Mouse (Mus musculus): ENCODE results near the gene Rrm1.
"Not testable (repeated sequence)": the region's sequence is repeated elsewhere in the genome, so short reads cannot be mapped to it uniquely, and the experiment has no call there.

Gene Rrm1

GRCm38 (mm10) chr7:102441657-102442391 lies at the start of gene Rrm1:
Rrm1 (plus strand) TSS chr7:102441695.
- peak; percentile 98 for DNase-seq (ENCODE audit: low spot score)

- DNase-seq (ENCODE audit: low spot score) = no peak
These were observed 47.6 kb upstream of the Rrm1 start for GRCm38 (mm10) chr7:102393898-102394297.

DNA sequence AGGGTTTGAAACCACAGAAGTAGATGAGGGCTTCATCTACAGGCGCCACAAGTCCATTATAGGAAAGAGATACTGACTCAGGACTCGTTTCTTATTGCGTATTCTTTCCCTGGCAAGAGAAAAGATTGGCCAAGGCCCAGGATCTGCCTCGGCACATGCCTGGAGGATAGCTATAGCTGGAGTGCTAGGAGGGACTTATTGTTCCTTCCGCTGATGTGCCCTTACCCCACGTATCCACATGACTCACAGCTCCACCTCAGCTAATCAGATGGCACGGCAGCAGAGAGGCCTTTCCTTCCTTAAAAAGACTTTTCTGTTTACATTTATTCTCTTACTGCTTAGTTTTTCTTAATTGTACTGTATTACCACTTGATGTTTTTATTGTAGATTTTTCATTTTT lies 45.6 kb upstream of the Rrm1 start:
- DNase-seq (ENCODE audit: low spot score) = no peak

DNA sequence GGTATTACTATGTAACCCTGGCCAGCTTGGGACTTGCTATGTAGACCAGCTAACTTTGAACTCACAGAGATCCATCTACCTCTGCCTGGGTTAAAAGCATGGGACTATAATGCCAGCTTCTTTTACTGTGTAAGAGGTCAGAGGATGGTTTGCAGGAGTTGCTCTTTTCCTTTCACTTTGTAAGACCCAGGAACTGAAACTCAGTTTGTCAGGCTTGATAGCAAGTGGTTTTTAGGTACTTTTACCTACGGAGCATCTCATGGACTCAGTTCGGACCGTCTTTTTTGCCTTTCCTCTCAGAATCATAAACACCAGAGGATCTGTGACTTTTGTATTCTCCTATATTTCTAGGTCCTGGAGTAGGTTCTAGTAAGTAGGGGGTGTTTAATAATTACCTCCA lies 45.2 kb upstream of the Rrm1 start:
- DNase-seq (ENCODE audit: low spot score) = no peak

GRCm38 (mm10) chr7:102399180-102399731 lies 42.2 kb upstream of the Rrm1 start:
- DNase-seq (ENCODE audit: low spot score) = peak; percentile 14

DNA sequence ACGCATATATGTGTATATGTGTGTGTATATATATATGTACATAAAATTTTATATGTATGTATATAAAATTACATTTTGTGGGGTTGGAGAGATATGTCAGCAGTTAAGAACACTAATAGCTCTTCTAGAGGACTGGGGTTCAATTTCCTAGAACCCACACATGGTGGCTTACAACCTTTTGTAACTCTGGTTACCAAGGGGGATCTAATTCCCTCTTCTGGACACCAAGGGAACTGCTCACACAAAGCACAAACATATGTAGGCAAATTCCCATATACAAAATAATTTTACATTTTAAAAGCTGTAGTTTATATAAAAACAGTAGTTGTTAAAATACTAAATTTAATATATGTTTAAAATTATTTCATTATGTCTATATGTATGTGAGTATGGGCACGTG lies 37.4 kb upstream of the Rrm1 start:
- no peak for DNase-seq (ENCODE audit: low spot score)

DNA sequence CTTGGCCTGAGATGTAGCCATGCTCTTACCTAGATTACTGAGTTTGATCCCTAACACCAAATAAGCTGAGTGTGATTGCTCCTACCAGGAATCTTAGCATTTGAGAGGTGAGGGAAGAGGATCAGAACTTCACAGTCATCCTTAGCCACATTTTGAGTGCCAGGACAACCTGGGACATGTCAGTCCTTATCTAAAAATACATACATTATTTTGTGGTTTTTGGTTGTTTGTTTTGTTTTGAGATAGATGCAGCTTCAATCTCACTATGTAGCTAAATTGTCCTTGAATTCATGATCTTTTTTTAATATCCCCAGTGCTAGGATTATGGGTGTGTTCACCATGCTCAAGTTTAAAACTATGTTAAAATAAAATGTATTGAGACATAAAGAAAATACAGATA lies 34.1 kb upstream of the Rrm1 start:
- no peak for DNase-seq (ENCODE audit: low spot score)

DNA sequence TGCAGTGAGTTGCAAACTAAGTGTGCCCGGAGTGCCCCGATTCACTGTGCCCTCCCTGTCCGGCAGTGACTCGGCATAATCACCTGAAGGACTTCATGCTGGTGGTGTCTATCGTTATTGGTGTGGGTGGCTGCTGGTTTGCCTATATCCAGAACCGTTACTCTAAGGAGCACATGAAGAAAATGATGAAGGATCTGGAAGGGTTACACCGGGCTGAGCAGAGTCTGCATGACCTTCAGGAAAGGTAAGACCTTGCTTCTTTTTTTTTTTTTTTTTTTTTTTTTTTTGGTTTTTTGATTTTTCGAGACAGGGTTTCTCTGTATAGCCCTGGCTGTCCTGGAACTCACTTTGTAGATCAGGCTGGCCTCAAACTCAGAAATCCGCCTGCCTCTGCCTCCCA lies 26.2 kb upstream of the Rrm1 start:
- DNase-seq (ENCODE audit: low spot score) = not testable (repeated sequence)

DNA sequence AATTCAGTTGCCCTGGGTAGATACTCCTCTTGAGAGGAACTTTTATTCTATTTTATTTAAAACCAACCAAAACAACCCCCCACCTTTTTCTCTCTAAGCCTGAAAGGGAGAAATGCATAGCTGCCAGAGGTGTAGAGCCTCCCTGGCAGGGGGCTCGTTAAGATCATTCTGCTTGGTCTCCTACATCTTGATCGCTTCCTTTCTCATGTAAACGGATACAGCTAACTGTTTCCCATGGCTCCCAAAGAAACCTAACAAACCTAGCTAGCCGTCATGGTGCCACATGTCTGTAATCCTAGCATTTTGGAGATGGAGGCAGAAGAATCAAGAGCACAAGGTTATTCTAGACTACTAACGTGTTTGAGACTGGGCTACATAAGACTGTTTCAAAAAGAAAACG lies 25.7 kb upstream of the Rrm1 start:
- no peak for DNase-seq (ENCODE audit: low spot score)

GRCm38 (mm10) chr7:102417398-102417797 lies 24.1 kb upstream of the Rrm1 start:
- DNase-seq (ENCODE audit: low spot score) = peak; percentile 81

GRCm38 (mm10) chr7:102422036-102422435 lies 19.5 kb upstream of the Rrm1 start:
- no peak for DNase-seq (ENCODE audit: low spot score)

DNA sequence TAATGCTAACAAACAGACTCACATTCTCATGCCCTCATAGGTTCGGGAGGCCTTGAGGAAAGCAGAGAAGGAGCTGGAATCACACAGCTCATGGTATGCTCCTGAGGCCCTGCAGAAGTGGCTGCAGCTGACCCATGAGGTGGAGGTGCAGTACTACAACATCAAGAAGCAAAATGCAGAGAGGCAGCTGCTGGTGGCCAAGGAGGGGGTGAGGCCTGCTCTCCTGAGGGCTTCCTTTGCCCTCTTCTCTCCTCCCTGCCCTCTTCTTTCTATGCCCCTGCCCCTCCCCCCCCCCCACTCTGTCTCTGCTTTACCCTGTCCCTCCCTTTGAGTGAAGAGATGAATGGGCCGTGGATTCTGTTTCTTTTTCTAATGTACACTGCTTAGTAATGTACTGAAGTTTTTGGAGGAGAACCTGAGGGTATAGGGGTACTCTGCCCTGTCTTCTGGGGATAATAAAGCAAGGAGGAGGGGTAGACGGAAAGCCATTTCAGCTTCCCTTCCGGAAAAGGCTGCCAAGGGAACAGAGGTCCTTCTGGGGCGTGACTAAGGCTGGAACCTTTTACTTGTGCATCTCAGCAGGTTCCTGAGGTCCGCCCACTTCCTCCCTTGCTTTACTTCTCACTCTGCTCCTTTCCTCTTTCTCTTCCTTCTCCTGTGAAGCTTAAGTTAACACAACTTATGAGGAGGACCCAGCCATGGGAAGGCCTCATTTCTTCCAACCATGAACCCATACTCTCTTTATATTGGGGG lies 15.4 kb upstream of the Rrm1 start:
- DNase-seq (ENCODE audit: low spot score) = no peak

- no peak for DNase-seq (ENCODE audit: low spot score)
These were observed 7.2 kb upstream of the Rrm1 start for GRCm38 (mm10) chr7:102434344-102434743.

GRCm38 (mm10) chr7:102440822-102441656 lies 456 bp upstream of the Rrm1 start:
- DNase-seq (ENCODE audit: low spot score) = peak; percentile 14

DNA sequence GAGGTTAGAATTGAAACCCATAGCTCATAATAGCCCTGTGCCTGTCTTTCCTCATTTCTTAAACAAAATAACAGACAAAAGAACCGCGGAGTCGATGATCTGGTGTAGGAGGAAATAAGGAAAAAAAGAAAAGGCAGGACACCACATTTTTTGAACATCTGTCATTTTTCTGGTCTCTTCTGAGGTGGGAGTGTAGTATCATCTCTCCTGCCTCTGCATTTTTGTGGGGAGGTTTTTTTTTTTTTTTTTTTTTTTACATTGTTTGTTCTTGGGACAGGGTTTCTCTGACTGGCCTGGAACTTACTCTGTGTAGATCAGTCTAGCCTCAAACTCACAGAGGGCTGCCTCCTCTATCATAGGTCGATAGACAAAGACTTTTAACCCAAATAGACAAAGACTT lies 937 bp downstream of the Rrm1 start:
- peak; percentile 23 for DNase-seq (ENCODE audit: low spot score)

- DNase-seq (ENCODE audit: low spot score) = no peak
These were observed 2.8 kb downstream of the Rrm1 start for GRCm38 (mm10) chr7:102444301-102444700.

GRCm38 (mm10) chr7:102446438-102446837 lies 4.9 kb downstream of the Rrm1 start:
- no peak for DNase-seq (ENCODE audit: low spot score)

GRCm38 (mm10) chr7:102458618-102459380 lies 17.3 kb downstream of the Rrm1 start:
- DNase-seq (ENCODE audit: low spot score) = no peak

GRCm38 (mm10) chr7:102467566-102467965 lies 26.1 kb downstream of the Rrm1 start:
- DNase-seq (ENCODE audit: low spot score) = no peak

DNA sequence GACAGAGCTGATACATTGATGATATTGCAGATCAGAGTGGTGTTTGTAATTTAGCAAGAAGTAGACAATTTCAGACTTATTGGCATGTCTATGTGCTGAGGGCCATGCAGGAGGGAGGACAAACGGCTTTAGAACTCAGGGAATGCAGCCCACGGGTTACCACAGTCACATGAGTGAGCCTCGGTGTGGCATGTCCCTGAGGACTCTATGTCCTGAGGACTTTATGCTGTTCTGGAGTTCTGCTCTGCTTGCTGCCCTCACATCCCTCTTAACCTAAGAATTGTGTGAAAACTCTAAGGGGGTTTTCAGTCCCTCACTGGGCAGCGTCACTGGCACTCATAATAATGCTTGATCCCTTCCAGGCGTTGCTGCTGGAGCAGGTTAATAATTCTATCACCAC lies 31.2 kb downstream of the Rrm1 start:
- no peak for DNase-seq (ENCODE audit: low spot score)

DNA sequence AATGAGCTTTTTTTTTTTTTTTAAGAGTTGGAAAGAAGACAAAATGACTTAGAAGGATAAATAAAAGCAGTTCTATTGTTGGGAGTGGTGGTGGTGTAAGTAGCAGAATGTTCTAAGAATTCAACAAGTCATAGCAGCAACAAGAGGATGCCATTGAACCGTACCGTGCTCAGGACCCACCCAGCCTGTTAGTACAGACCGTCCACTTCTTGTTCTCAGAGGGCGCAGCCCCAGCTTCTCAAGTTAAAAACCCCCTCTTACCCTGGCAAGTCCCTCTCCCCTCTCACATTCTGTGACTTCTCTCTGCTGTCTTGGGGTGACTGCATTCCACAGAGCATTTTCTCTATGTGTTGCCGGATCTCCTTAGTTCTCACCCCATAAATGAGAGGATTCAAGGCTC lies 35.1 kb downstream of the Rrm1 start:
- no peak for DNase-seq (ENCODE audit: low spot score)

DNA sequence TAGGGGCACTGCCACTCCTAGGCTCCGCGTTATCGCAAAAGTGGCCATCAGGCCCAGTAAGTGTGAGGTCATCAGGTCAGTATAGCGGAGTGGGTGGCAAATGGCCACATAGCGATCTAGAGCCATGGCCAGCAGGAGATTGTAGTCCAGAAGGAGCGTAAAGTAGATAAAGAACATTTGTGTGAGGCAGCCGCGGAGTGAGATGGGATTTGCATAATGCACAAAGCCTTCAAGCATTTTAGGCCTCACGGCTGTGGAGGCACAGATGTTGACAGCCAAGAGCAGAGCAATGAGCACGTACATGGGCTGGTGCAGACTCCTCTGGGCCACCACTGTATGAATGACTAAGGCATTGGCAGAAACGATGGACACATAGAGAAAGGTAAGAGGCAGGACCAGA lies 35.9 kb downstream of the Rrm1 start:
- no peak for DNase-seq (ENCODE audit: low spot score)
